Mouse (Mus musculus) lung, adult 2 months (tissue): ENCODE results near the gene Plod2.

Experiments used
- CTCF ChIP-seq: fragments of 200-500 bp; IDR thresholded peaks from 2 replicates; pipeline ENCODE4 v1.5.1; 2011; ENCODE audit warnings: mild to moderate bottlenecking, low read length, control low read depth; ENCODE audit not compliant: insufficient read depth
- POLR2A ChIP-seq: fragments of 200-500 bp; IDR thresholded peaks from 2 replicates; pipeline ENCODE4 v1.6.1; 2011; ENCODE audit warnings: low read depth, mild to moderate bottlenecking, control low read depth, low read length, borderline replicate concordance; ENCODE audit errors: extremely low read depth

DNA sequence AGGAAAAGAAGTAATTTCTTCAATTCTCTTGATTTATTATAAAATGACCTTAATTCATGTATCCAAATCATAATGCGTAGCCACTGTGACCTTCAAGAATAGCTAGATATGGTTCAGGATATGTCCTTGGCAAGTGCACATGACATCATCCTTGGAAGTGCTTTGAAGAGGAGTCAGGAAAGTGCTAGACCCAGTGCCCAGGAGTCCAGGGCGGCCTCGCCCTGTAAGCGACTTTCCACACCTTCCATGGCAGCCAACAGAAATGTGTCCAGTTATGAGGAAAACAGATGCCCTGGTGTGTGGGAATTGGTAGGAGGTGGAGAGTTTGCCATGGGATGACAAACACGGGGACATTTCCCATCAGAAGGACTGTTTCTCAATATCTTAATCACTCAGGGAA, 47.0 kb downstream of the Plod2 start:
- no peak for TF ChIP-seq CTCF
- TF ChIP-seq POLR2A = no peak
